Mouse (Mus musculus): Measurements from ENCODE around the gene Olfr825. TPM values are rescaled to one million over a fixed set of nuclear protein-coding genes. Genes with fewer than 3 reads are reported as not detected.
"Not testable (repeated sequence)": the region's sequence is repeated elsewhere in the genome, so short reads cannot be mapped to it uniquely, and the experiment has no call there.

Gene Olfr825
- total RNA-seq (2021) = not detected
- long read RNA-seq, experiment 1 = 0 reads
- long read RNA-seq, experiment 2 = 0 reads

DNA sequence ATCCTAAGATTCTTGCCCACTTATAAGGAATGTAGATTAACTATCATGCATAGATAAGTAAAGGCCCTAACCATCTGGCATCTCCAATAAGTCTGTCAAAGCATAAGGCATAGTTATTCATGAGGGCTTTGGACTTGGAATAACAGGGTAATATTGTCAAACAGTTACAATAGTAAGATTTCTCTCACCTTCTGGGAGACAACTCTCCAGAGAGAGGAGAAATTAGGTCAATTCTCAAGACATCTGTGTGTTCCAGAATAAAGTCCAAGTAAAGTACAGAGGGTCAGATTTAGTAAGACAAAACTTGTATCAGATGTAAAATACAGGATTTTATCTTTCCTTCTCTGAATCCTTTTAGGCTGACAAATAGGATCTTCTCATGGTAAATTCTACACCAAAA, at the start of gene Olfr825:
TSS of gene Olfr825 (minus strand) at position 101 of the 400 bp plus-strand sequence.
- DNase-seq = no peak

DNA sequence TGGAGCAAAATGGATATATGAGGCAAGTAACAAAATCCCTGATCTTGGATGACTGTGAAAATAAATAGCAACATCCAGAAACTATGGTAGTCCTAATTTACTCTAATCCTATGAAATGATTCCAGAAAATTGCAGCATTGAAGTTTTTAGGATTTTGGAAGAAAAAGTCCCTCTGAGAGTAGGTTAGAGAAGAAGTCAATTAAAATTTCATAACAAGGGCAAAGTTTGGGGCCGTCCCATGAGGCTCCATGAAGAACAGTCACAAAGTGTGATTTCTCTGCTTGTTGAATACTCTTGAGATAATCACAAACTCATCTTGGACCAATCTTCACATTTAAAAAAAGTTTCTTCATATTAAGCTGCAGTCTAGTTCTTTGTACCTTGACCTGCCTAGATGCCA, 47.7 kb upstream of the Olfr825 start, which contains the start of gene Olfr827:
TSS of gene Olfr827 (minus strand) at position 101 of the 400 bp plus-strand sequence.
- no peak for DNase-seq

DNA sequence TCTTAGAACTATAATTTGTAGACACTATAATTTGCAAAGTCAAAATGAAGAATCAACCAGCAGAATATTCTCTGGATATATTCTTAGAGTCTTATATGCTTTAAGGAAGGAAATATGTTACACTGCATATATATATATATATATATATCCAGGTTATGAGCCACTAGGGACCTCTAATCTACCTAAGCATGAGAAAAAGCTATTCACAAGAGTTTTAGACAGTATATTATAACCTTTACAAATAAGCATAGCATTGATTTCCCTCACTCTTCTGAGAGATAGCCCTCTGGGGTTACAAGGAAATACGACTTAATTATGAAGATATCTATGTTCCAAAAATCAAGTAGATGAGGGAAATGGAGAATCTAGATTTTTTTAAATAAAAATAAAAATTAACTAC, 17.5 kb upstream of the Olfr825 start, which contains the start of gene Olfr826:
TSS of gene Olfr826 (minus strand) at position 101 of the 400 bp plus-strand sequence.
- DNase-seq = no peak

DNA sequence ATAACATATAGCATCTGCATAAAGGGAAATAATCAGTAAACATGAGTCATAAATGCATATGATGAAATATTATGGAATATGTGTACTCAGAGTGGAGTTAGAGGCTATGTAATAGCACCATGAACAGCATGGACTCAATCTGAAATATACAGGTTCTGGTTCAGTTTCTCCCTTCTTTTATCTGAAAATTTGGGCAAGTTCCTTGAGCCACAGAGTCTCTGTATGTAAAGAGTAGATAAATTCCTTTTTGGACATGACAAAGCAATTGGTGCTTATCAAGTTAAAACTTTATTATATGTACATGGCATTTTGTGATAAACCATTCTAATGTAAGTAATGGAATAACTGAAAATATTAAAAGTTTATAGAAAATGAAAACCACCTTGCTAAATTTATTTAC, 1.4 kb downstream of the Olfr825 start:
- DNase-seq = no peak

DNA sequence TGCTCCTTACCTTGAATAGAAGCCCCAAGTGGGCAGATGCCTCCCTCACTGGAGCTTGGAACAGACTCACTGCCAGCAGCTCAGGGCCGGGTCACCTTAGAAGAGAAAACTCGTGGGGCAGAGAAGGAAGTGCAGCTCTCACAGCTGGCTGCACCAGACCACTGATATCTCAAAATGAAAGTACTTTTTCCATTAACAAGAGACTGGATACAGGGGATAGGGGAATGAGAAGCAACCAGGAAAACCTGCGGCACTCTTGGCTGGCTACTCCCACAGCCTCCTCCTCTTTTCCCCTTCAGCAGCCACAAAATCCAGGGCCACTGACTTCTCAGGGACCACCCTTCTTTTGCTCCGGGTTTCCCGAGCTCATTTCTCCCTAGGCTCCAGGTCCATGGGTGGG, 22.4 kb downstream of the Olfr825 start:
- no peak for DNase-seq

DNA sequence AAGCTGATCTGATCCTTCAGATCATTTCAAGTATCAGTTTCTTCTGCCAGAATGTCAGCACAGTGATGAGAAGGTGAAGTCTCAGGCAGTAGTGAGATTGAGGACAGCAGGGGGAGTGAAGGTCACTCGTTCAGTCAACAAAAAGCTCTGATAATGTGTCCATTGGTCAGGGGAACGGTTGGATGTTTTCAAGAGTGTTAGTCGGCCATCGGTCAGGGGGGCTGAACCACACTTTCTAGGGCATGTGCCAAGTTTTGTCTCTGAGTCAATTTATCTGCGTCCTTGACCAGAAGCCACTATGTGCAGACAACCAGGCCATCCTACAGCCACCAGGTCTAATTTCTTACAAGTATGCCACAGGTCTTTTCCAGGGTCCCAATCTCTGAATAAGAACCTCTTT, 24.1 kb downstream of the Olfr825 start:
- DNase-seq = not testable (repeated sequence)

DNA sequence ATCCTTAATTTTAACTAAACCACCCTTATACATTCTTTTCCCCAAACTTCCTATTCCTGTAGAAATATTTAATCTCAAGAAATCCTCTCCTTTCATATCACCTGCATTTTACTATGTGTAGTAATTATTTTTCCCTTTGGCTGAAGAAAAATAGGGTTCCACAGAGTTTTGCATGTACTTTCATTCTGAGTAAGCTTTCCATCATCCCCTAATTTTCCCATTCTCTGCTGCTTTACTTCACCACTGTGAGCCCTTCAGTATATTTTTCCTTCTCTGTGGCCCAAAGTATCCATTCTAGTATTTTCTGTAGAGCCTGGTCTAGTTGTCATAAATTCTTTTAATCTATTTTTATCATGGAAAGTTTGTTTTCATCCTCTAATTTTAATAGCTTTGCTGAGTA, 31.8 kb downstream of the Olfr825 start:
- DNase-seq = no peak

DNA sequence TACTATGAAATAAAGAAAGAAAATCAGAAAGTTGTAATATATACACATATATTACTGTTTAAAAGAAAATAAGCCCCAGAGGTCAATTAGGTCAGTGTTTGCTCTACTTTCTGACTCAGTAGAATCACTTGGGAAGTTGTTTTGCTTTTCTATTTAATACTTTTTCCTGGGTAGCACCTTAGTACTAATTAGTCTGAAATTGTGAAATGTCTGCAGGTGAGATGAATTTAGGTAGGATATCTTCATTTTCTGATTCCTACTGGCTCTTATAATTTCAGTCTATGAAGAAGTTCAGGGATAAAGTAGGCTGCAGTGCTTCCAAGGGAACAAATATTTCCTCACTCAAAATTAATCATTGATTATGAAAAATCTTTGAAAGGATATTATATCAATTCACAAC, 36.7 kb downstream of the Olfr825 start, which contains the start of gene Olfr824:
TSS of gene Olfr824 (minus strand) at position 101 of the 400 bp plus-strand sequence.
- DNase-seq = not testable (repeated sequence)

DNA sequence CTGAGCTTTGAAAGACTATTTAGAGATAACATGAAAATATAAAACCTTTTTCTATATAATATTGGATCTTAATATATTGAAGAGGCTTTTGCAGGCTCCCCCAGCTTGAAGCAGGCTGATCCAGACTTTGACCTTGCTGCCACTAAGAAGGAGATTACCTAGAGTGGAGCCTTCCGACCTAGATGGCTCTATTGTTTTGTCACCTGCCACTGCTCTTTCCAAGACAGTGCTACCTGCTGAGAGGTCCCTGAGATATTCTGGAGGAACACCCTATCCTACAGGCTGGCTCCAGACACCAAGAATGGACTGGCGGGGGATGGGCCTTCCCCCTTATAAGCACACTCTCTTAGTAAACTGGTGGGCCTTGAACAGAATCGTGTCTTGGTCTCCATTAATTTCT, 50.5 kb downstream of the Olfr825 start:
- not testable (repeated sequence) for DNase-seq

DNA sequence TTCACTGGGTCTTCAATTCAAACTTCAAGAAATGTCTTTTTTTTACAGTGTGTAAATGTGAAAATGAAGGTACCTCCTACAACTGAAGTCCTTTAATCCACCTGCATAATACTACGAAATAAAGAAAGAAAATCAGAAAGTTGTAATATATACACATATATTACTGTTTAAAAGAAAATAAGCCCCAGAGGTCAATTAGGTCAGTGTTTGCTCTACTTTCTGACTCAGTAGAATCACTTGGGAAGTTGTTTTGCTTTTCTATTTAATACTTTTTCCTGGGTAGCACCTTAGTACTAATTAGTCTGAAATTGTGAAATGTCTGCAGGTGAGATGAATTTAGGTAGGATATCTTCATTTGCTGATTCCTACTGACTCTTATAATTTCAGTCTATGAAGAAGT, 51.3 kb downstream of the Olfr825 start, which contains the start of gene Olfr823:
TSS of gene Olfr823 (minus strand) at position 101 of the 400 bp plus-strand sequence.
- not testable (repeated sequence) for DNase-seq

Other genes with a start within 250 kb of the Olfr825 start
- not detected for gene Olfr818, start 217.7 kb downstream of the Olfr825 start, total RNA-seq (2021)
- gene Olfr819, start 199.5 kb downstream of the Olfr825 start, total RNA-seq (2021) = not detected
- not detected for gene Olfr247, start 190.6 kb downstream of the Olfr825 start, total RNA-seq (2021)
- not detected for gene Gm10310, start 181.7 kb downstream of the Olfr825 start, total RNA-seq (2021)
- not detected for gene Olfr820, start 154.1 kb downstream of the Olfr825 start, total RNA-seq (2021)
- gene Olfr821, start 136.4 kb downstream of the Olfr825 start, total RNA-seq (2021) = not detected
- gene Olfr822, start 95.6 kb downstream of the Olfr825 start, total RNA-seq (2021) = not detected
- gene Olfr823, start 51.4 kb downstream of the Olfr825 start, total RNA-seq (2021) = not detected
- gene Olfr824, start 36.8 kb downstream of the Olfr825 start, total RNA-seq (2021) = not detected
- gene Olfr826, start 17.4 kb upstream of the Olfr825 start, total RNA-seq (2021) = not detected
- gene Olfr827, start 47.6 kb upstream of the Olfr825 start, total RNA-seq (2021) = not detected
- gene Neurod4, start 113.5 kb upstream of the Olfr825 start, total RNA-seq (2021) = not detected
- gene Tespa1, start 156.1 kb upstream of the Olfr825 start, total RNA-seq (2021) = 1 to 10 TPM in 1 of 2 experiments, under 1 TPM in 1; 0.56 to 1.3 TPM
- not detected for gene Vmn2r84, start 227.6 kb upstream of the Olfr825 start, total RNA-seq (2021)